Mouse (Mus musculus): ENCODE results near the gene Ube4a.

- TF ChIP-seq CTCF (IDR thresholded peaks at IDR 0.05; ENCODE audit: low read depth, low read length), result no peak
- no peak for TF ChIP-seq POLR2AphosphoS5 (IDR thresholded peaks at IDR 0.05; ENCODE audit: insufficient replicate concordance, low read depth, low read length)
Observed at GRCm38 (mm10) chr9:44981676-44982075, 16.3 kb upstream of the Ube4a start, which contains the start of gene Cd3d.

All from G1E (cell line).